Mouse (Mus musculus) midbrain, embryonic 16.5 days (tissue): ENCODE data around the gene Nt5dc2. TPM values are rescaled to one million over a fixed set of nuclear protein-coding genes. Genes with fewer than 3 reads are reported as not detected.

Source experiments
- ATAC-seq: fragments of 200-750 bp; cut with Nextera tagmentation; 2 replicates; pipeline ENCODE4 v1.8.0; 2017; ENCODE audit warnings: moderate TSS enrichment
- H3K27ac ChIP-seq: fragments of 300-500 bp; sonication (generic); 2 replicates; pipeline ENCODE4 v1.5.1; 2014; ENCODE audit warnings: mild to moderate bottlenecking, low read length, mixed read lengths
- H3K27me3 ChIP-seq: fragments of 300-500 bp; sonication (generic); 2 replicates; pipeline ENCODE4 v1.6.1; 2014; ENCODE audit warnings: low read depth, low read length, mixed read lengths; ENCODE audit not compliant: control insufficient read depth, insufficient read depth
- H3K36me3 ChIP-seq: fragments of 300-500 bp; sonication (generic); 2 replicates; pipeline ENCODE4 v1.6.1; 2014; ENCODE audit warnings: mild to moderate bottlenecking, low read length, moderate library complexity, mixed read lengths; ENCODE audit not compliant: control insufficient read depth, insufficient read depth
- H3K4me1 ChIP-seq: fragments of 300-500 bp; sonication (generic); 2 replicates; pipeline ENCODE4 v1.6.1; 2014; ENCODE audit warnings: mild to moderate bottlenecking, low read length, mixed read lengths; ENCODE audit not compliant: control insufficient read depth, insufficient read depth
- H3K4me2 ChIP-seq: fragments of 300-500 bp; sonication (generic); 2 replicates; pipeline ENCODE4 v1.6.1; 2014; ENCODE audit warnings: mild to moderate bottlenecking, low read length, mixed read lengths
- H3K4me3 ChIP-seq: fragments of 300-500 bp; sonication (generic); 2 replicates; pipeline ENCODE4 v1.5.1; 2014; ENCODE audit warnings: low read depth, mild to moderate bottlenecking, low read length, moderate library complexity, mixed read lengths
- H3K9ac ChIP-seq: fragments of 300-500 bp; sonication (generic); 2 replicates; pipeline ENCODE4 v1.6.1; 2014; ENCODE audit warnings: low read depth, low read length, mixed read lengths
- H3K9me3 ChIP-seq: fragments of 300-500 bp; sonication (generic); replicated peaks from 2 replicates; pipeline ENCODE4 v1.6.1; 2014; ENCODE audit warnings: mild to moderate bottlenecking, low read length, mixed read lengths; ENCODE audit not compliant: control insufficient read depth, poor library complexity, severe bottlenecking
- WGBS: fragments of 180-500 bp; shearing (Covaris S2); extraction: QIAGEN DNeasy Blood & Tissue Kit; methylation state at CpG from one replicate; pipeline ENCODE4 v1.1.7; 2014; 5-methylcytosine and 5-hydroxymethylcytosine counted together
- polyA plus RNA-seq: library from polyadenylated mRNA; unstranded; fragments of >200 nt; fragmentation: Nextera tagmentation; extraction: Ambion mirVana; gene quantifications from 2 replicates; pipeline ENCODE4 v1.2.1, GENCODE M21; 2015

The Nt5dc2 gene
- polyA plus RNA-seq, 1 experiment from 2014 or later: 170 TPM

DNA sequence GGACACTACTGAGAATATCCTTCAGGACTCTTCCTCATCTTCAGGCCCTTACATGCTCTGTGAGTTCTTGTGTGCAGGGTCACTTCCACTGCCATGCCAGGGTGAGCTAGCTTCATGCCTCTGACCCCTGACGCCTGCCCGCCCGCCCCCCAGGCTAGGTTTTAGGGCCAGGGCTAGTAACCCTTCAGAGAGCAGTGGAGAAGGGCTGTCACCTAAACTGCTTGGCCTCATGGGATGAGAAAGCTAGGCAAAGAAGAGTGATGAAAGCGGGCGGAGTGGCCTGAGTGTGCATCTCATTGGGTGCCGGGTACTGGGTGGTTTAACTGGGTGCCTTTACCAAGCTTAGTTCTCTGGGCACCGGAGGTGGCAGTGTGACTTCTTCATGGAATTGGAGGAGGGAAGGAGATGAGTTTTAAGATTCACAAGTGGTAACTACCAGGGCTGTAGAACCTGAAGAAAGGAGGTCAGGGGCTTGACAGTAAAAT lies 1.7 kb downstream of the Nt5dc2 start:
- Histone ChIP-seq H3K4me3 (peak overlapping the region; percentile 77; the same call in 1 of the 2 replicates), H3K27me3 (no peaks in the 10 kb centered on the region), H3K4me1 (peaks cover 34% of the 10 kb centered on the region), H3K9me3 (no peaks in the 10 kb centered on the region), H3K9ac (no peak overlapping the region), H3K4me2 (peak overlapping the region; percentile 56), H3K27ac (no peak overlapping the region), H3K36me3 (peaks cover 15% of the 10 kb centered on the region)
- WGBS: 87% methylated on average over 7 of the region's 7 CpGs
- no peak for ATAC-seq

DNA sequence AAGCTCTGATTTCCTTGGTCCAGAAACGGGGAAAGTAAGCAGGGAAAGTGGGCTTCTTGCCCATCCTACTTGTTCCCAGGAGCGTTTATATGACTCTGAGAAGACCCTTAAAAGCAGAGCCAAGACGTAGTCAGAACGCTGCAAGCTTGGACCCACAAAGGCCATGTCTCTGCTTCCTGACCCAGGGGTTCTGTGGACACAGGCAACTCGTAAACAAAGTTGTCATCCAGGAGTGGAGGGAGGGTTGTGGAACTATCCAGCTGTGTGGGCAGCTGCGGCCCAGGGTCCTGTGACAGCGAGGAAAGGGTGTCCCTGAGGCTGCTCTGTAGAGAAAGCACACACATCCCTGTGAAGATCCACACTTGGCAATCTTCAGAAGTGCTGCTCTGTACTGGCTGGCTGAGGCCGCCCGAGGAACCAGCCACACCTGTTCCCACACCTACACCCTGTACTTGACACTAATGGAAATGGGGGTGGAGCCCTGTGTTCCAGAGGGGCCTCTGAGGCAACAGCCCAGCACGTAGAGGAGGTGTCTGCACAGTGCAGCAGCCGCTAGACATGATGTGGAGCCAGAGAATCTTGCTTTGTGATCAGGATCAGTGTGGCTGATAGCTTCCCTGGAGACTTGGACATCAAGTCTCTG lies 2.3 kb downstream of the Nt5dc2 start:
- WGBS: 71% methylated on average over 11 of the region's 11 CpGs
- Histone ChIP-seq H3K9ac (no peak overlapping the region), H3K4me1 (peaks cover 31% of the 10 kb centered on the region), H3K36me3 (peaks cover 15% of the 10 kb centered on the region), H3K4me3 (no peak overlapping the region), H3K9me3 (no peaks in the 10 kb centered on the region), H3K27ac (no peak overlapping the region), H3K4me2 (peak overlapping the region; percentile 9; the same call in 1 of the 2 replicates), H3K27me3 (no peaks in the 10 kb centered on the region)
- no peak for ATAC-seq

DNA sequence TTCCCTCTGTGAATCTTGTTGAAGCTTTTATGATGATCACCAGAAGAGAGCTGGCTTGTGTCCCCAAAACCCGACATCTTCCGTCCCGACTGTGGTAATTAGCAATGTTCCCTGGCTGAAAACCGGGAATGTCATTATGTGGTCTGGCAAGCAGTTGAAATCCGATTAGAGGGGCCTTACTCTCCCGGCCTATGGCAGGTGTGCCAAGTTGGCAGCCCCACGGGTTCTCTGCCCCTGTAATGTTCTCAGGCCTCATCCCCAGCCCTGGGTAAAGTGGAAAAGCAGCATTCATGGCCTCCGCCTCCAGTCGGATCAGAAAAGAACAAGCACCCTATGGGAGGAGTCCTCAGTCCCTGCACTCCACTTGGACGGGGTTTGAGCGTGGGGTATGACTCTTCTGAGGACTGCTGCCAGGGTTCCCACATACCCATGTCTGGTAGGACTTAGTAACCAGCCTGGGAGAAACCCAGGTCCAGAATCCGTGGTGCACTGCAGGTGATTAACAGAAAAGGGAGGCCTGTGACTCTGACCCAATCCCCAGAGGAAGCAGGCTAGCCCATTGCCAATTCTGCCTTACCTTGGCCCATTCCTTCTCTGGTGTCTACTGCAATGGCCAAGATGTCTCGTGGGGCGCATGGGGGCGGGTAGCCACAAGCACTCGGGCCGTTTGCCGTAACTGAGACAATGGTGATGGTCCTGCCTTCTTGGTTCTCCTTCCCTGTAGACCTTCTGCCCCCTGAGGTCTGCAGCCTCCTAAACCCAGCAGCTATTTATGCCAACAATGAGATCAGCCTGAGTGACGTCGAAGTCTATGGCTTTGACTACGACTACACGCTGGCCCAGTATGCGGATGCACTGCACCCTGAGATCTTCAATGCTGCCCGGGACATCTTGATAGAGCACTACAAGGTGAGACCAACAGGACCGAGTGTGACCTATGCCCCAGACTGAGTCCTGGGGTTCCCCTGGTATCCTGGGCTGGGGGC lies 3.5 kb downstream of the Nt5dc2 start:
- Histone ChIP-seq H3K36me3 (peaks cover 21% of the 10 kb centered on the region), H3K4me2 (no peak overlapping the region), H3K9me3 (no peaks in the 10 kb centered on the region), H3K27ac (peak overlapping the region; percentile 17), H3K27me3 (no peaks in the 10 kb centered on the region), H3K4me3 (no peak overlapping the region), H3K9ac (no peak overlapping the region), H3K4me1 (peaks cover 30% of the 10 kb centered on the region)
- no peak for ATAC-seq
- 83% methylated on average over 25 of the region's 25 CpGs for WGBS

GRCm38 (mm10) chr14:31135495-31136410 lies 4.9 kb downstream of the Nt5dc2 start:
- Histone ChIP-seq H3K36me3 (peaks cover 29% of the 10 kb centered on the region), H3K27me3 (no peaks in the 10 kb centered on the region), H3K4me2 (no peak overlapping the region), H3K4me3 (no peak overlapping the region), H3K4me1 (peaks cover 20% of the 10 kb centered on the region), H3K9ac (no peak overlapping the region), H3K27ac (no peak overlapping the region), H3K9me3 (no peaks in the 10 kb centered on the region)
- ATAC-seq: no peak
- 97% methylated on average over 34 of the region's 34 CpGs for WGBS

- H3K9ac ChIP-seq: no peak overlapping the region
- H3K36me3 ChIP-seq: peaks cover 29% of the 10 kb centered on the region
- no peaks in the 10 kb centered on the region for H3K27me3 ChIP-seq
- no peak for ATAC-seq
- H3K4me3 ChIP-seq: no peak overlapping the region
- H3K4me1 ChIP-seq: peaks cover 20% of the 10 kb centered on the region
- 93% methylated on average over 26 of the region's 26 CpGs for WGBS
- H3K9me3 ChIP-seq: no peaks in the 10 kb centered on the region
- H3K4me2 ChIP-seq: no peak overlapping the region
- no peak overlapping the region for H3K27ac ChIP-seq
Measured at GRCm38 (mm10) chr14:31136411-31137280, 5.8 kb downstream of the Nt5dc2 start.

- H3K9me3 ChIP-seq: no peaks in the 10 kb centered on the region
- H3K4me3 ChIP-seq: no peak overlapping the region
- no peak overlapping the region for H3K4me2 ChIP-seq
- 91% methylated on average over 10 of the region's 10 CpGs for WGBS
- no peak overlapping the region for H3K27ac ChIP-seq
- peaks cover 15% of the 10 kb centered on the region for H3K4me1 ChIP-seq
- no peaks in the 10 kb centered on the region for H3K27me3 ChIP-seq
- no peak for ATAC-seq
- no peak overlapping the region for H3K9ac ChIP-seq
- peaks cover 29% of the 10 kb centered on the region for H3K36me3 ChIP-seq
Measured at GRCm38 (mm10) chr14:31137281-31137595, 6.4 kb downstream of the Nt5dc2 start.

- no peak for ATAC-seq
- Histone ChIP-seq H3K4me2 (no peak overlapping the region), H3K9me3 (no peaks in the 10 kb centered on the region), H3K9ac (no peak overlapping the region), H3K4me3 (no peak overlapping the region), H3K27ac (no peak overlapping the region), H3K4me1 (peaks cover 11% of the 10 kb centered on the region), H3K27me3 (no peaks in the 10 kb centered on the region), H3K36me3 (peaks cover 29% of the 10 kb centered on the region)
- WGBS: 73% methylated on average over 11 of the region's 11 CpGs
Measured at GRCm38 (mm10) chr14:31137791-31138190, 6.9 kb downstream of the Nt5dc2 start.
